Mouse (Mus musculus): ENCODE data around the gene Tgm5.
"Not testable (repeated sequence)": the region's sequence is repeated elsewhere in the genome, so short reads cannot be mapped to it uniquely, and the experiment has no call there.

Tgm5 gene

DNA sequence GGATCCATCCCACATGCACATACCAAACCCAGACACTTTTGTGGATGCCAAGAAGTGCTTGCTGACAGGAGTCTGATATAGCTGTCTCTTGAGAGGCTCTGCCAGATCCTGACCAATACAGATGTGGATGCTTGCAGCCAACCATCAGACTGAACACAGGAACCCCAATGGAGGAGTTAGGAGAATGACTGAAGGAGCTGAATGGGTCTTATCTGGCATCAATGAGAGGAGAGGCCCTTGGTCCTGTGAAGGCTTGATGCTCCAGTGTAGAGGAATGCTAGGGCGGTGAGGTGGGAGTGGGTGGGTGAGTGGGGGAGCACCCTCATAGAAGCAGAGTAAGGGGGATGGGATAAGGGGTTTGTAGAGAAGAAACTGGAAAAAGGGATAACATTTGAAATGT is 46.8 kb downstream of the Tgm5 start:
- DNase-seq: not testable (repeated sequence)

DNA sequence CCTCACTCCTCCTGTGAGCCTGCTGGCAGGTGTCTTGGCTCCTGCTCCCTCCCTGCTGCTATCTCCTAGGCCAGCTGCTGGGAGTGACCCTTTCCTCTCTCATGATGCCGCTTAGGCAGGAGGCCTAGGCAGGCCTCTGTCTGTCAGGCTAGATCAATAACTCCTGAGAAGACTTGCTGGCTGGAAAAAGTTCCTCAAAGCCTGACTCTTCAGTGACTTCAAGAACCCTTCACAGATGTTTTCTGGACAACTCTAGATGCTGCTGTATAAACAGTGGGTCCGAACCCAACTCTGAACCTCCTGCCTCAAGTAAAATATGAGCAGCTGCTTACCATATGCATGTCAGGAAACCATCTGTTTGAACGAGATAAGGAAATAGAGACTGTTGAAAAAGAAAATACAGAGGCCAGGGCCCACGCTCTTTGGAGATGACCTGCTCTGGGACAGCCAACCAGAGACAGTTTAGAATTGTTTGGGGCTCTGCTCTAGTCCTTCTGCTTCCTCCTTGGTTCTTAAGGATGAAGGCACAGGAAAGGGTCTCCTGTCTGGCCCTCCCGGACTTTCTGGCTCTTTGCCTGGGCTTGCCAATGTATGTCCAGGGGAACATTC is 48.8 kb downstream of the Tgm5 start, which contains the start of gene Epb42:
Epb42 (minus strand) TSS at position 340 of the 609 bp plus-strand sequence.
- no peak for DNase-seq

DNA sequence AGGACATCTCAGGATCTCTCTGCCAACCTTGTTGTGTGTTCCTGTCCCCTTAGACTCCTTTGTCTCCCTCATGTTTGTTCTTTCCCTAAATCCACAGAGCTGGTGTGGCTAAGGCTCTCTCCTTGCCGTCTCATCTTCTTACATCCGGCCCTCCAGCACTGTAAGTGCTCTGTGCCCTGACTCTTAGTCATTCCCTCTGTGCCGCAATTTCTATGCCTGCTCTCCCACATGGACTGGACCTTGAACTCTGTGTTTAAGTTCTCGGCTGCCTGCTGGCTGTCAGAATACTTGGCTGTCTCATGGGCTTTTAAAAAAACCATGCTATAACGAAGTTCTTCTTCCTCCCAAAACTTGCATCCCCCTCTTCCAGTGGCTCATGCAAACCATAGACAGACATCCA is 62.7 kb downstream of the Tgm5 start:
- DNase-seq: no peak

DNA sequence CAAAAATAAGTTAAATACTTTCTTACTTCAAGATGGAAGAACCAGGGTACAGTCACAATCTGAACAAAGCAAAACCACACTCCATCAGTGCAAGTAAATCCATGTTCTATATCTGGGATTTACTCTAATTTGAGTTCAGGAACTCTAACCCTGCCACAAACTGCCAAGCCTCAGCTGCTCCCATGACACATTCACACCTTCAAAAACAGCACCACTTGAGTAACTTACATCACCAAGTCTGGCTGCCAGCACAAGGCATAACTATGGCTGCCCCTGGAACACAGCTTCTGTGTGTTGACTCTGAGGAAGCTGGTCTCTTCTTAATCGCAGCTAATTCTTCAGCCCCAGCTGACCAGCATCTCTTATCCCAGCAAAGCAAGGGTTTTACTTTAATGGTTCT is 68.5 kb downstream of the Tgm5 start:
- no peak for DNase-seq

DNA sequence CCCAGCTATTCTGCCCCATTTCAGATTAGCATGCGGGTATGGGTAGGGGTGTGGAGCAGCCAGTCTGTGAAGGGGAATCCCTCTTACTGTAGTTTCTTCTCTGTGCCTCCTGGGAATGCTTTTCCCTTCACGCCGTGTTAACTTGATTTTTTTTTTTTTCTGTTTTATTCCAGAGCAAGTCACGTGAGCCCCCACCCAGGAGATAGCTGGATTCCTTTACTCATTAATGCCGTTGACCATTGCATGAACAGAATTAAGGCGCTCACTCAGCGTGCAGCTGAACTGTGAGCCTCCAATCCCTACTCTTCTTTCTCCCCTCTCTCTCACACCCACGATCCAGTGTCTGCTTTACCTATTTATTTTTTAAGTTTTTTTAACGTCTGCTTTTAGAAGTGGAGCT is 69.4 kb downstream of the Tgm5 start:
- DNase-seq: no peak

DNA sequence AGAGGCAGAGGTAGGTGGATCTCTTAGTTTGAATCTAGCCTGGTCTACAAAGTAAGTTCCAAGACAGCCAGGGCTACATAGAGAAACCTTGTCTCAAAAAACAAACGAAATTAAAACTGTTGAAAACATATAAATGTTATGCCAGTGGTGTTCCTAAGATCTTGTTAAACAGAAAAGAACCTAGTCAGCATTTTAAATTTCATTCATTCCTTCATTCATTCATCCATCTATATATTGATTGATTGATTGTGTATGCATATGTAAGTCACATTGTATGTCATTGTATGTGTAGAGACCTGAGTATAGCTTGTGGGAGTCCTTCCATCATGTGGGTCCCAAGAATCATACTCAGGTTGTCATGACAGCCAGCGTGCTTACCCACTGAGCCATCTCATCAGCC is 70.1 kb downstream of the Tgm5 start:
- DNase-seq: no peak

DNA sequence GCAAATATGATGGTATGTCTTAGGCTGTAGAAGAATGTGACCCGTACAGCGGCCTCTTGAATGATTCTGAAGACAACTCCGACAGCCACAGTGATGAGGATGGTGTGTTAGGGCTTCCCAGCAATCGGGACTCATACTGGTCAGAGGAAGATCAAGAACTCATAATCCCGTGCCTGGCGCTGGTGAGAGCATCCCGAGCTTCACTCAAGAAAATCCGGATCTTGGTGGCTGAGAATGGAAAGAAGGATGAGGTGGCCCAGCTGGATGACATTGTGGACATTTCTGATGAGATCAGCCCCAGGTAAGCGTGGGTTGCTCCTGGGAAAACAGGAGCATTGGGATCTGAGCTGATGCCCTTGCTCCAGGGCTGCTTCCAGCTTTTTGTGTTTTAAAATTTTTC is 73.0 kb downstream of the Tgm5 start:
- no peak for DNase-seq

DNA sequence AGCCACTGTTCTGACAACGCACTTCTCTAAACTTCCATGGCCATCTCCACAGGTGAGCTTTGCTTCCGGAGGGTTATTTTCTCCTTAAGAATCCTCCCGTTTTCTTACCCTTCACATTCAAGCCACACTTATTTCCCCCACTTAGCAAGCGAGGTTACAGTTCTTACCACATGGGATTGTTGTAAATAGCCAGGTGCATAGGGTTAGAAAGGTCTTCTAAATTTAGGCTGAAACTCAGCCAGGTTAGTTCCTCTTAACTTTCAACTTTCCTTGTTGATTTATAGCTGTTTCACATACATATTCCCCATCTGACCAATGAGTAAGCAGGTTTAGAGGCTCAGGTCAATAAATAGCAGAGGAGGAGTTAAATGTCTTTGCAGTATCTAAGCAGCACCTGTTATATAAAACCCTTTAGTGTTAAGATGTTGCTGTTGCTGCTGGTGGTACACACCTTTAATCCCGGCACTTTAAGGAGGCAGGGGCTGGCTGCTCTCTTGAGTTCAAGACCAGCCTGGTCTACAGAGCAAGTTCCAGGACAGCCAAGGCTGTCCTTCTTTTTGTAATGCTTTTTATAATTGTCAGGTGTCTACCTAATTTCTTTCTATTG is 76.5 kb downstream of the Tgm5 start:
- no peak for DNase-seq

DNA sequence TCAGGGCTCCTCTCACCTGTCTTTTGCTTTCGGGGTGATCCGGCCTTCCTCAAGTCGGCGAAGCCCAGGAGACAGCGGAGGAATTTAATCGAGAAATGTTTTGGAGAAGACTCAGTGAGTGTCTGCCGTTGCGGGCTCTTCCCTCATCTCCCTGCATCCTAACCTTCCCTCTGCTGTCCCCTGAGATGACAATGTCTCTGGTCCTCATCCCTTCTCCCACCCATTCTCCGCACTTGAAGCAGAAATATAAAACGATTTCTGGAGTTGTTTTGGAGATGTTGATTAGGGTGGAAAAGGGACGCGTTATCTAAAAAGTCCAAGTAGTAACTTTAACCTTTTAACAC is 77.0 kb downstream of the Tgm5 start:
- no peak for DNase-seq

DNA sequence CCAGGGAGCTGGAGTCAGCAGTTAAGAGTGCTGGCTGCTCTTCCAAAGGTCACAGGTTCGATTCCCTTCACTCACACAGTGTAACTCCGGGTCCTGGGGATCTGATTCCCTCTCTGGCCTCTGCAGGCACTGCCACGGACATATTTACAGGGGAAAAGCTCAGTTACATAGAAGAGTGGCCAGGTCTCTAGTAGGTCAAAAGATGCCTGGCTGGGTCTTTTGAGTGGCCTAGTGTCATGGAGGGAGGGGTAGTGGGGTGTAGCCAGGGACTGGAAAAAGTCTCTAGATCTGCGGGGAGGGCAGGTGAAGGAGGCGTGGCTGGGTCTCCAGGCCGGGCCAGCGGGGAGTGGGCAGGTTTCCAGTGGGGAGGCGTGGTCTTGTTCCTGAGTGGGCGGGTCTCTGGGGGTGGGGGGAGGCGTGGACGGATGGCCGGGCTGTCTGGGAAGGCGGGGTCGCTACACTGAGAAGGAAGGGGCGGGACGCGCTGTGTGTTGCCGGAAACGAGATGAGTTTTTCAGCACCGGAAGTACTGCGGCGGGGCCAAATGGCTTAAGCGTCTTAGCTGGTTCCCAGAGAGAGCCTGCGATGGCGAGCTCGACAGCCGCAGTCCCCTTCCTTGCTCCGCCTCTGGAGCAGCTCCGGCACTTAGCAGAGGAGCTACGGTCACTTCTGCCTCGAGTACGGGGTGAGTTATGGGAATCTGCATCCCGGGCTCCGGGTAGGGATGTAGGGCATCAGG is 77.5 kb downstream of the Tgm5 start, which contains the start of gene Ccndbp1:
Ccndbp1 (plus strand) TSS at position 479 of the 739 bp plus-strand sequence.
- DNase-seq: peak; percentile 90

DNA sequence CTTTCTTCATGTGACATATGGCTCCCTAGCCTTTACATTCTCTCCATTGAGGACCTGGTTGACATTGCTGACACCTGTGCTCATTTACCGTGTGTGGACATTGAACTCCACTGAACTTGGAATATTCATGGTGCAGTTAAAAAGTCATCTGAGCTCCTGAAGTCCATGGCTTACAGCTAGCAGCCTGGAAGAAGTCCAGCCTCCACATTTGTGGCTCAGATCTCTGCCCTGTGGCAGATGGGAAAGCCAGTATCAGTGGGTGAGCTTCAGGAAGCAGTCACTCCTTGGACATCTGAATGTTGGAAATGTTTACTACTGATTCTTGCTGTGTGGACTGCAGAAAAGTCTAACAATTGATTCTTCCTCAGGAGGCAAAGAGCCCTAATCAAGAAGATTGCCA is 78.7 kb downstream of the Tgm5 start:
- no peak for DNase-seq

DNA sequence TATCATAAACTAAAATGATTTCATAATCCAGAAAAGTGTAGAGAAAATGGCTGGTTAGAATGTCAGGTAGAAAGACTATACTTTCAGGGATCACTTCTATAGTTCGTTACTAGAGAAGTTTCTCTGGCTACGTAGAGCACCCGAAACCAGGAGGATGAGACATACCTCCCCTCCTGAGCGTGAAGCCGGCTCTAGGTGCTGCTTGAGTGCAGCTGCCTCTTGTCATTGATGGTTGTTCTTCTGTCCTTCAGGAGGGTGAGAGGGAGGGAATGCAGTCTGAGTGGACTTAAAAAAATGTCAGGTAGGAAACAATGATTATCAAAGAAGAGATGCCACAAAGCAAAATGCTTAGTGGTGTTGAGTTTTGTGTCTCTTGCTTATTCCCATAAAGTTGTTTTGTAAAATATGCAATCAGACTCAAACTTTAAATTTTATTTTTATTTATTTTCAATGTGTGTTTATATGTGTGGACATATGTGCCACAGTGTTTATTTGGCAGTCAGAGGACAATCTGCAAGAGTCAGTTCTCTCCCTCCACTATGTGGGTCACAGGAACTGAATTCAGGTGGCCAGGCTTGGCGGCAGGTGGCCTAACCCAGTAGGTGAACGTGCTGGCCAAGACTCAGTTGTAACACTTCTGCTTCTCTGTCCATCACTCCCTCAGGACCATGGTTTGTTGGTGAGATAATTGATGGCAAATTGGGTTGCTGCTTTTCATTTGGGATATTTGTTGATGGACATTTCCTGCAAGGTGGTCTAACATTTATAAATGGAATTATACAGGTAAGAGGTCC is 81.4 kb downstream of the Tgm5 start:
- no peak for DNase-seq

DNA sequence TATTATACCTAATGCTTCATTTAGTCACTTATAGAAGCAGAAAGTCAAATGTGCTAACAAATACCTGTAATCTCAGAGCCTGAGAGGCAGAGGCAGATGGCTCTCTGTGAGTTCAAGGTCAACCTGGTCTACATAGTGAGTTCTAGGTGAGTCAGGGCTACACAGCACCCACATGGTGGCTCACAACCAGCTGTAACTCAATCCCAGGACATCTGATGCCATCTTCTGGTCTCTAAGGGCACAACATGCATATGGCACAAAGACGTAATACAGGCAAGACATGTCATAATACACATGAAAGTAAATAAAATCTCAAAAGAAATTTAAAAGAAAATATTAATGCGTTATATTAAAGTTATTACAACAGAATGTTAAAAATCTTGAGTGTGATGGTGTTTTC is 82.1 kb downstream of the Tgm5 start:
- DNase-seq: no peak

DNA sequence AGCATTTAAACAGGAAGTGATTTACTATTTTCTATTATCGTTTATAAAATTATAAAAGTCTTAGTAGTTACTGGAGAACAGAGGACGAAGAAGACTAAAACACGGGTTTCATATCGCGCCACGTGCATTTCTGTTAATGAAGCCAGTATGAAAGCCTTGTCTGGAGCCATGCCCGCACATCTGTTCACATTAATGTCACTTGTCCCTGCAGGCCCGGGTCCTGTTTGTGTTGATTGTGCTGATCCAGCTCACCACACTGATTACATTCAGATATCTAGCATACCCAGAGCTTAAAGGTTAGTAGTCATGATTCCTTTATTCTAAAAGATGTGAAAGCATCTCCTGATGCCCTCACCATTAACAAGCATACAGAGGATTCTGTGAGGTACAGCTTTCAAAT is 86.8 kb downstream of the Tgm5 start:
- DNase-seq: no peak

DNA sequence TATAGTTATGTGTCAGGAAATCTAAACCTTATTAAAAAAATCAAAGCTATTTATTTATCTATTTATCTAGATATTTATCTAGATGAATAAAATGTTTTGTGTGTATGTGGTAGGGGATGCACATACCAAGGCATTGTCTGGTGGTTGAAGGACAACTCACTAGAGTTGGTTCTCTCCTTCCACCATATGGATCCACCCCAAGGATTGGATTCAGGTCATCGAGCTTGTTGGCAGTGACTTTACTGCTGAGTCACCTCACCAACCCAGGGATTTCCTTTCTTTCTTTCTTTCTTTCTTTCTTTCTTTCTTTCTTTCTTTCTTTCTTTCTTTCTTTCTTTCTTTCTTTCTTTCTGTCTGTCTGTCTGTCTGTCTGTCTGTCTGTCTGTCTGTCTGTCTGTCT is 89.0 kb downstream of the Tgm5 start:
- DNase-seq: not testable (repeated sequence)
